17 mouse cellular contexts compared by ENCODE assay signal in the genomic region with DNA sequence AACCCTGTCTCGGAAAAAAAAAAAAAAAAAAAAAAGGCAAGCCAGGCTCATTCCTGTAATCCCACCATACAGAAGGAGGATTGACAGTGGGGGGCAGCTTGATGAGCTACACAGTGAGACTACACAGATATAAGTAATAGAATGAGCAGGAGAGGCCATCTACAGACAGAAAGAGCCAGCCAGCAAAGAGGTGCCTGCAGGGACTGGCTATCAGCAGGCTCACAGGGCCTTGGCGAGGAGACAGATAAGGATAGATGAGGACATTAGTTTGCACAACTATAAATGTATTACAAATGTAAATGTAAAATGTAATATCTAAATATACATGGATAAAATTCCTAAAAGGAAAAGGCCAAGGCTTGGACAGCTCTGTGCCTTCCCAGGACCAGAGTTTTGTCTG.
"Had no signal": no experiment of that assay in that cellular context is flagged by ENCODE, and none has a peak within 500 bp of the region (broad histone marks: within the 10 kb centered on the region; RNA-seq: fewer than 3 reads in every experiment).

No protein-coding gene starts in this region.

- ATAC-seq: inflammation-experienced regulatory T-cells, adult 6 months; intestine, postnatal 0 days had no signal

- H3K27me3 ChIP-seq: limb, embryonic 15.5 days; lung, embryonic 15.5 days; neural tube, embryonic 12.5 days; stomach, embryonic 15.5 days had no signal

- H3K4me3 ChIP-seq: limb, embryonic 15.5 days; lung, embryonic 15.5 days; midbrain, embryonic 10.5 days; neural tube, embryonic 12.5 days; stomach, embryonic 15.5 days had no signal

- H3K9me3 ChIP-seq: lung, embryonic 15.5 days; stomach, embryonic 15.5 days had no signal

- H3K9ac ChIP-seq: limb, embryonic 15.5 days; lung, embryonic 15.5 days; neural tube, embryonic 12.5 days; stomach, embryonic 15.5 days had no signal

- DNase-seq: kidney, adult 9 months; kidney, postnatal 36 days; layer of hippocampus, adult 9-11 months; layer of hippocampus, postnatal 36 days; midbrain, embryonic 14.5 days; retina, postnatal 1 day; right cerebral cortex, postnatal 14 days; thymus, adult 2 months; thymus, postnatal 25 days had no signal

- H3K4me1 ChIP-seq: limb, embryonic 15.5 days; neural tube, embryonic 12.5 days; stomach, embryonic 15.5 days had no signal

- H3K36me3 ChIP-seq: limb, embryonic 15.5 days; lung, embryonic 15.5 days; midbrain, embryonic 10.5 days; neural tube, embryonic 12.5 days; stomach, embryonic 15.5 days had no signal

- H3K4me2 ChIP-seq: limb, embryonic 15.5 days; lung, embryonic 15.5 days; neural tube, embryonic 12.5 days; stomach, embryonic 15.5 days had no signal

- H3K27ac ChIP-seq: kidney, postnatal 0 days; limb, embryonic 15.5 days; lung, embryonic 15.5 days; midbrain, embryonic 10.5 days; neural tube, embryonic 12.5 days; stomach, embryonic 15.5 days had no signal
